16 mouse cellular contexts compared by ENCODE assay signal in genomic region chr5:86318018-86318956, GRCm38 (mm10). TPM values are rescaled to one million over a fixed set of nuclear protein-coding genes. Genes with fewer than 3 reads are reported as not detected.
DNase-seq lines count a peak whose midpoint lies in the region; ATAC-seq and TF ChIP-seq lines count a peak whose summit lies in the region.
"Not testable (repeated sequence)": the region's sequence is repeated elsewhere in the genome, so short reads cannot be mapped to it uniquely, and the experiment has no call there.
"Had no signal": no experiment of that assay in that cellular context is flagged by ENCODE, and none has a peak within 500 bp of the region (broad histone marks: within the 10 kb centered on the region; RNA-seq: fewer than 3 reads in every experiment).

No protein-coding gene starts in this region.

- H3K27me3 ChIP-seq in embryonic facial prominence, embryonic 13.5 days; forebrain, postnatal 0 days (ENCODE audit: insufficient read depth, low read length); hindbrain, embryonic 12.5 days; kidney, adult 2 months (replicated peaks; ENCODE audit: control insufficient read depth, insufficient read depth, low read length); liver, embryonic 11.5 days (replicated peaks; ENCODE audit: control insufficient read depth, insufficient read depth, low read length); midbrain, embryonic 14.5 days (ENCODE audit: control insufficient read depth, insufficient read depth, low read length); small intestine, adult 2 months (ENCODE audit: control insufficient read depth, insufficient read depth, low read length): not testable (repeated sequence)

- H3K9me3 ChIP-seq in embryonic facial prominence, embryonic 13.5 days; forebrain, postnatal 0 days (ENCODE audit: low read length); hindbrain, embryonic 12.5 days (replicated peaks); liver, embryonic 11.5 days (ENCODE audit: control insufficient read depth, low read length); midbrain, embryonic 14.5 days (ENCODE audit: control insufficient read depth, low read length): not testable (repeated sequence)

- not testable (repeated sequence) for H3K9ac ChIP-seq in embryonic facial prominence, embryonic 13.5 days; hindbrain, embryonic 12.5 days; liver, embryonic 11.5 days (ENCODE audit: low read depth, low read length); midbrain, embryonic 14.5 days (replicated peaks; ENCODE audit: low read length)
- peak overlapping the region; percentile 40; the same call in 1 of the 2 replicates for H3K9ac ChIP-seq in forebrain, postnatal 0 days

- H3K27ac ChIP-seq in bone marrow macrophage, adult 2 months (ENCODE audit: insufficient read depth, low read depth, low read length); embryonic facial prominence, embryonic 13.5 days; forebrain, postnatal 0 days (ENCODE audit: low read depth, low read length); hindbrain, embryonic 12.5 days; kidney, adult 2 months (ENCODE audit: insufficient read depth, low read depth, low read length); liver, embryonic 11.5 days (ENCODE audit: low read depth, low read length); midbrain, embryonic 14.5 days (replicated peaks; ENCODE audit: low read depth, low read length); small intestine, adult 2 months (ENCODE audit: insufficient read depth, low read depth, low read length): not testable (repeated sequence)

- TF ChIP-seq POLR2A in bone marrow macrophage, adult 2 months (IDR thresholded peaks at IDR 0.05; ENCODE audit: borderline replicate concordance, low read depth, low read length); kidney, adult 2 months (IDR thresholded peaks at IDR 0.05; ENCODE audit: low read depth, low read length); small intestine, adult 2 months (IDR thresholded peaks at IDR 0.05; ENCODE audit: low read depth, low read length): not testable (repeated sequence)

- not testable (repeated sequence) for ATAC-seq in embryonic facial prominence, embryonic 13.5 days (ENCODE audit: insufficient number of reproducible peaks, insufficient read depth, low FRiP score, low TSS enrichment, low read depth); liver, embryonic 11.5 days (replicated peaks; ENCODE audit: low FRiP score)
- peak; percentile 90 for ATAC-seq in forebrain, postnatal 0 days
- peak; percentile 89 for ATAC-seq in hindbrain, embryonic 12.5 days (ENCODE audit: low FRiP score)
- ATAC-seq in midbrain, embryonic 14.5 days (ENCODE audit: low FRiP score, low TSS enrichment), result peak; percentile 66; the same call in 1 of the 2 replicates

- WGBS in embryonic facial prominence, embryonic 13.5 days, result 46% methylated on average over 30 of the region's 30 CpGs
- WGBS in forebrain, postnatal 0 days, result 49% methylated on average over 27 of the region's 30 CpGs
- WGBS in hindbrain, embryonic 12.5 days, result 61% methylated on average over 30 of the region's 30 CpGs
- WGBS in kidney, adult 2 months, result 52% methylated on average over 30 of the region's 30 CpGs
- WGBS in liver, embryonic 11.5 days, result 50% methylated on average over 25 of the region's 30 CpGs
- 55% methylated on average over 26 of the region's 30 CpGs for WGBS in midbrain, embryonic 14.5 days
- 62% methylated on average over 30 of the region's 30 CpGs for WGBS in small intestine, adult 2 months

- DNase-seq in forebrain, postnatal 0 days, result peak; percentile 32
- not testable (repeated sequence) for DNase-seq in kidney, adult 2 months; liver, embryonic 11.5 days (ENCODE audit: low spot score)
- DNase-seq in midbrain, embryonic 14.5 days, result peak; percentile 2

- H3K36me3 ChIP-seq in embryonic facial prominence, embryonic 13.5 days; forebrain, postnatal 0 days (ENCODE audit: insufficient read depth); hindbrain, embryonic 12.5 days; kidney, adult 2 months (ENCODE audit: control insufficient read depth, insufficient read depth, low read length); liver, embryonic 11.5 days (ENCODE audit: control insufficient read depth, insufficient read depth, low read length); midbrain, embryonic 14.5 days (ENCODE audit: control insufficient read depth, insufficient read depth, low read length); small intestine, adult 2 months (ENCODE audit: control insufficient read depth, insufficient read depth, low read length): not testable (repeated sequence)

- H3K4me2 ChIP-seq in embryonic facial prominence, embryonic 13.5 days, result peak overlapping the region; percentile 48
- H3K4me2 ChIP-seq in forebrain, postnatal 0 days (ENCODE audit: low read depth), result peak overlapping the region; percentile 38
- peak overlapping the region; percentile 37 for H3K4me2 ChIP-seq in hindbrain, embryonic 12.5 days (replicated peaks)
- H3K4me2 ChIP-seq in liver, embryonic 11.5 days, result not testable (repeated sequence)
- H3K4me2 ChIP-seq in midbrain, embryonic 14.5 days (ENCODE audit: low read length), result peak overlapping the region; percentile 40

- not testable (repeated sequence) for H3K4me1 ChIP-seq in bone marrow macrophage, adult 2 months (ENCODE audit: control insufficient read depth, insufficient read depth, low read length); embryonic facial prominence, embryonic 13.5 days; forebrain, postnatal 0 days (ENCODE audit: insufficient read depth); hindbrain, embryonic 12.5 days; kidney, adult 2 months (ENCODE audit: control insufficient read depth, insufficient read depth, low read length); liver, embryonic 11.5 days (replicated peaks; ENCODE audit: control insufficient read depth, insufficient read depth, low read length); midbrain, embryonic 14.5 days (ENCODE audit: control insufficient read depth, insufficient read depth, low read length); small intestine, adult 2 months (ENCODE audit: control insufficient read depth, insufficient read depth, insufficient read length, low read length)

- not testable (repeated sequence) for TF ChIP-seq CTCF in bone marrow macrophage, adult 2 months (IDR thresholded peaks at IDR 0.05; ENCODE audit: low read depth, low read length); kidney, adult 2 months (conservative IDR thresholded peaks at IDR 0.05; ENCODE audit: insufficient read depth, insufficient read length, low read depth, low read length); small intestine, adult 2 months (IDR thresholded peaks at IDR 0.05; ENCODE audit: extremely low read depth, insufficient read length, insufficient replicate concordance, low read depth, low read length)
- TF ChIP-seq CTCF in forebrain, postnatal 0 days (IDR thresholded peaks at IDR 0.05; ENCODE audit: low read depth), result 0 out of 2 replicates have a peak, but pooled peaks have one; percentile 12

- peak overlapping the region; percentile 41 for H3K4me3 ChIP-seq in bone marrow macrophage, adult 2 months (ENCODE audit: insufficient read depth, low read length)
- H3K4me3 ChIP-seq in embryonic facial prominence, embryonic 13.5 days, result peak overlapping the region; percentile 38
- peak overlapping the region; percentile 28 for H3K4me3 ChIP-seq in forebrain, postnatal 0 days (ENCODE audit: low read depth, low read length)
- H3K4me3 ChIP-seq in hindbrain, embryonic 12.5 days, result peak overlapping the region; percentile 33
- peak overlapping the region; percentile 44 for H3K4me3 ChIP-seq in kidney, adult 2 months (ENCODE audit: insufficient read depth, low read depth, low read length)
- peak overlapping the region; percentile 7; the same call in 1 of the 2 replicates for H3K4me3 ChIP-seq in liver, embryonic 11.5 days (ENCODE audit: low read depth, low read length)
- peak overlapping the region; percentile 27 for H3K4me3 ChIP-seq in midbrain, embryonic 14.5 days (replicated peaks; ENCODE audit: low read depth, low read length)
- H3K4me3 ChIP-seq in small intestine, adult 2 months (ENCODE audit: low read depth, low read length), result 0 out of 2 replicates have a peak overlapping the region, but pooled peaks have one; percentile 18

RNA-seq across cellular contexts. Expression of gene Tmprss11c, which starts 29.2 kb away (rescaled TPM):
- polyA plus RNA-seq in bone marrow macrophage, adult 2 months (2012; ENCODE audit: insufficient read depth, insufficient read length, missing spikeins), result not detected in 2 replicates
- polyA plus RNA-seq in embryonic facial prominence, embryonic 13.5 days (2015; fragmentation: Nextera tagmentation; extraction: Ambion mirVana), result not detected in 2 replicates
- total RNA-seq in forebrain, postnatal 0 days (2014; rRNA removed), result not detected in 2 replicates
- not detected in 2 replicates for polyA plus RNA-seq in forebrain, postnatal 0 days (2015; fragmentation: Nextera tagmentation; extraction: Ambion mirVana)
- not detected in 2 replicates for polyA plus RNA-seq in hindbrain, embryonic 12.5 days (2016; fragmentation: Nextera tagmentation; extraction: Ambion mirVana)
- not detected in 2 replicates for polyA plus RNA-seq in kidney, adult 2 months (2012; rRNA removed)
- polyA plus RNA-seq in liver, embryonic 11.5 days (2014; fragmentation: Nextera tagmentation; extraction: Ambion mirVana), result not detected in 2 replicates
- not detected in 2 replicates for polyA plus RNA-seq in midbrain, embryonic 14.5 days (2014; fragmentation: Nextera tagmentation; extraction: Ambion mirVana)
- polyA plus RNA-seq in small intestine, adult 2 months (2012; rRNA removed), result not detected in 2 replicates
- total RNA-seq: adrenal gland, adult 2 months; gastrocnemius, adult 8-10 months; heart, adult 8-10 months; layer of hippocampus, adult 2 months; left cerebral cortex, adult 8-10 months; megakaryocyte progenitor cell, adult 5-6 weeks had no signal
- polyA plus RNA-seq: adrenal gland, adult 2 months; liver, postnatal 0 days; thymus, adult 2 months had no signal

RNA-seq across cellular contexts. Expression of gene Tmprss11d, which starts 54.9 kb away (rescaled TPM):
- polyA plus RNA-seq in bone marrow macrophage, adult 2 months (2012; ENCODE audit: insufficient read depth, insufficient read length, missing spikeins), result not detected in 2 replicates
- polyA plus RNA-seq in embryonic facial prominence, embryonic 13.5 days (2015; fragmentation: Nextera tagmentation; extraction: Ambion mirVana), result 0.77 and 1.3 TPM in 2 replicates
- not detected in 2 replicates for total RNA-seq in forebrain, postnatal 0 days (2014; rRNA removed)
- not detected in 2 replicates for polyA plus RNA-seq in forebrain, postnatal 0 days (2015; fragmentation: Nextera tagmentation; extraction: Ambion mirVana)
- polyA plus RNA-seq in hindbrain, embryonic 12.5 days (2016; fragmentation: Nextera tagmentation; extraction: Ambion mirVana), result not detected in 2 replicates
- polyA plus RNA-seq in kidney, adult 2 months (2012; rRNA removed), result 0.03 TPM in 1 of 2 replicates, not detected in the other
- not detected in 2 replicates for polyA plus RNA-seq in liver, embryonic 11.5 days (2014; fragmentation: Nextera tagmentation; extraction: Ambion mirVana)
- polyA plus RNA-seq in midbrain, embryonic 14.5 days (2014; fragmentation: Nextera tagmentation; extraction: Ambion mirVana), result not detected in 2 replicates
- polyA plus RNA-seq in small intestine, adult 2 months (2012; rRNA removed), result not detected in 2 replicates
- total RNA-seq: adrenal gland, adult 2 months; gastrocnemius, adult 8-10 months; heart, adult 8-10 months; layer of hippocampus, adult 2 months; left cerebral cortex, adult 8-10 months; megakaryocyte progenitor cell, adult 5-6 weeks had no signal
- polyA plus RNA-seq: adrenal gland, adult 2 months; liver, postnatal 0 days had no signal
